Mouse (Mus musculus): ENCODE data around the gene Cpeb3. TPM values are rescaled to one million over a fixed set of nuclear protein-coding genes. Genes with fewer than 3 reads are reported as not detected.

The Cpeb3 gene
- polyA plus RNA-seq, 1 experiment: 4.1 TPM

DNA sequence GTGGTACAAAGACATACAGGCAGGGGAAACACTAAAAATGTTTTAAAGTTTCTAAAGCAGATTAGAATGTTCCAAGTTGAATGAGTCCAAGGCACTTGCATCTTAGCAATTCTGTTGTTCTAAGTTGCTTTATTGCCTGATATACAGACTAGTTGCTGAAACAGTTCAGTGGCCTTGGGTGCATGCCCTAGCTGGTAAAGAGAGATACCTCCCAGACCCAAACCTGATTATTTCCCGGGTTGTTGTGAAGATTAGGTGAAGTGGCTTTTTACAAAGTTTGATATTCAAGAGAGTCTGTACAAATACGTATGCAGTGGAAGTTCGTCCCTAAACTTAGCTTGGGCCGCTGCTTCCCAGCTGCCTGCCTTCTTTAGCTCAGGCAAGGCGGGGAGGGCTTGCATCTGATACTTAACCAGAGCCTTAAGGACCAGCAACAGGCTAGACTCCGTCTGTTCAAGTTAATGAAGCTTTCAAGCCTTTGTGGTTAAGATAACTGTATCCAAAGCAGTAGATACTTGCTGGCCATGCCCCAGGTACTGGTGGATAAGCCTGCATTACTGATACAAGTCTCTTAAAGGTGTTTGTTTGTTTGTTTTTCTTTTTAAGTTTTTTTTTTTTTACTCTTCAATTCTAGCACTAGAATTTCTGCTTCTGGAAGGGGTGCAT is 16.9 kb upstream of the Cpeb3 start:
- no peak for DNase-seq (ENCODE audit: low read depth in 1 of 2, low spot score in 2 of 2)
- Histone ChIP-seq H3K27ac (ENCODE audit: insufficient read depth, low read length) (no peak overlapping the region), H3K36me3 (ENCODE audit: control insufficient read depth, insufficient read depth, low read length) (peaks cover 9% of the 10 kb centered on the region), H3K27me3 (ENCODE audit: control insufficient read depth, insufficient read depth, low read length) (no peaks in the 10 kb centered on the region), H3K4me3 (ENCODE audit: extremely low read depth, insufficient read depth, insufficient read length) (no peak overlapping the region), H3K4me1 (ENCODE audit: control insufficient read depth, insufficient read depth, insufficient read length) (no peaks in the 10 kb centered on the region)
- WGBS: 78% methylated on average over 6 of the region's 6 CpGs
- TF ChIP-seq CTCF (IDR thresholded peaks at IDR 0.05; ENCODE audit: extremely low read depth, insufficient read depth, insufficient read length, insufficient replicate concordance) (no peak), POLR2A (IDR thresholded peaks at IDR 0.05; ENCODE audit: low read depth, low read length) (no peak)

DNA sequence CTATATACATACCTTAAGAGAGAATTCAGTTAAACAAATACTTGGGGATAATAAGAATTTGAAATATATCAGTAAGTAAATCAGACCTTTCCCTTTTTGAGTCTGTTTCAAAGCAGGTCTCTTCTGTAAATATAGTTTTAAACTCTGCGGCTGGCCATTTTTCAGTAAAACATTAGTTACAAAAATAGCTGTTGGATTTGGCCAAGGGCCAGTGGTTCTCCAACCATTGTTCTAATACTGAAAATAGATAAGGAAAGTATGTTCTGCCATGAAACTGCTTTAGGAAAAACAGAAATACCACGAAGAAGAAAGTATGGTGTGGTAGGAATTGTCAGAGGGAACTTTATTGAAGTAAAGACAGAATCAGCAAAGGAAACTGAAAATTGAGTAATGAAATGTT is 6.3 kb upstream of the Cpeb3 start:
- Histone ChIP-seq H3K36me3 (ENCODE audit: control insufficient read depth, insufficient read depth, low read length) (peaks cover 14% of the 10 kb centered on the region), H3K27me3 (ENCODE audit: control insufficient read depth, insufficient read depth, low read length) (no peaks in the 10 kb centered on the region), H3K4me3 (ENCODE audit: extremely low read depth, insufficient read depth, insufficient read length) (no peak overlapping the region), H3K27ac (ENCODE audit: insufficient read depth, low read length) (no peak overlapping the region), H3K4me1 (ENCODE audit: control insufficient read depth, insufficient read depth, insufficient read length) (no peaks in the 10 kb centered on the region)
- 66% methylated on average over 2 of the region's 2 CpGs for WGBS
- TF ChIP-seq POLR2A (IDR thresholded peaks at IDR 0.05; ENCODE audit: low read depth, low read length) (no peak), CTCF (IDR thresholded peaks at IDR 0.05; ENCODE audit: extremely low read depth, insufficient read depth, insufficient read length, insufficient replicate concordance) (no peak)
- DNase-seq (ENCODE audit: low read depth in 1 of 2, low spot score in 2 of 2): no peak

DNA sequence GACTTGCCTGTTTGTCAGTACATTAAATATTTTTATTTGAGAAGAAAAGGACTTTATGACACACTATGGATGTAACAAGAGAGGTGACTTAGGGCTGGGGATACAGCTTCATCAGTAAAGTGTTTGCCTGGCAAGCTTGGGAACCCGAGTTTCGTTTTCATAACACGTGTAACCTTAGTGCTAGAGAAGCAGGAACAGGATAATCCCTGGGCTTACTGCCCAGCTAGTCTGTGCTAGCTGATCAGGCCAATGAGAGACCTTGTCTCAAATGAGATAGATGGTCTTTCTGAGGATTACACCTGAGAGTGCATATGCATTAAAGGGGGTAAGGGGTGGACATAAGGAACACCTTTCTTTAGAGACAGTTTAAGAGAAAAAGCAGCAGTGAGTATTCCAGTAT is 3.0 kb upstream of the Cpeb3 start:
- Histone ChIP-seq H3K4me1 (ENCODE audit: control insufficient read depth, insufficient read depth, insufficient read length) (no peaks in the 10 kb centered on the region; the same call in none of the 2 replicates), H3K27me3 (ENCODE audit: control insufficient read depth, insufficient read depth, low read length) (peaks cover 3% of the 10 kb centered on the region), H3K27ac (ENCODE audit: insufficient read depth, low read length) (no peak overlapping the region), H3K4me3 (ENCODE audit: extremely low read depth, insufficient read depth, insufficient read length) (no peak overlapping the region), H3K36me3 (ENCODE audit: control insufficient read depth, insufficient read depth, low read length) (peaks cover 5% of the 10 kb centered on the region; the same call in 1 of the 2 replicates)
- DNase-seq (ENCODE audit: low read depth in 1 of 2, low spot score in 2 of 2): no peak
- TF ChIP-seq POLR2A (IDR thresholded peaks at IDR 0.05; ENCODE audit: low read depth, low read length) (no peak), CTCF (IDR thresholded peaks at IDR 0.05; ENCODE audit: extremely low read depth, insufficient read depth, insufficient read length, insufficient replicate concordance) (no peak)
- WGBS: 88% methylated on average over 3 of the region's 3 CpGs

DNA sequence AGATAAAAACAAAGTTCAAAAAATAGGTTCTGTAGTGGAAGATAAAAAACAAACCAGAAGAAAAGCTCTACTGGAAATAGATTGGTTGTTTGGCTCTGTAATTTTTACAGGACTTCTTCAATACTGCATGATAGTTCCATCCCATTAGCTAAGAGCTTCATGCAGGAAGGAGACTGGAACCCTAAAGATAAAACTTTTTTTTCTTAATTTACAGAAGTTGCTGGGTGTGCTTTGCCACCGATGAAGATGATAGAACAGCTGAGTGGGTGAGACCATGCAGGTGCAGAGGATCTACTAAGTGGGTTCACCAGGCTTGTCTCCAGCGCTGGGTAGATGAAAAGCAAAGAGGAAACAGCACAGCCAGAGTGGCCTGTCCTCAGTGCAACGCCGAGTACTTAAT is 2.1 kb upstream of the Cpeb3 start:
- TF ChIP-seq POLR2A (IDR thresholded peaks at IDR 0.05; ENCODE audit: low read depth, low read length) (no peak), CTCF (IDR thresholded peaks at IDR 0.05; ENCODE audit: extremely low read depth, insufficient read depth, insufficient read length, insufficient replicate concordance) (no peak)
- WGBS: 76% methylated on average over 4 of the region's 4 CpGs
- Histone ChIP-seq H3K4me3 (ENCODE audit: extremely low read depth, insufficient read depth, insufficient read length) (no peak overlapping the region), H3K36me3 (ENCODE audit: control insufficient read depth, insufficient read depth, low read length) (peaks cover 3% of the 10 kb centered on the region; the same call in 1 of the 2 replicates), H3K4me1 (ENCODE audit: control insufficient read depth, insufficient read depth, insufficient read length) (no peaks in the 10 kb centered on the region; the same call in none of the 2 replicates), H3K27ac (ENCODE audit: insufficient read depth, low read length) (no peak overlapping the region), H3K27me3 (ENCODE audit: control insufficient read depth, insufficient read depth, low read length) (peaks cover 3% of the 10 kb centered on the region)
- DNase-seq (ENCODE audit: low read depth in 1 of 2, low spot score in 2 of 2): no peak

DNA sequence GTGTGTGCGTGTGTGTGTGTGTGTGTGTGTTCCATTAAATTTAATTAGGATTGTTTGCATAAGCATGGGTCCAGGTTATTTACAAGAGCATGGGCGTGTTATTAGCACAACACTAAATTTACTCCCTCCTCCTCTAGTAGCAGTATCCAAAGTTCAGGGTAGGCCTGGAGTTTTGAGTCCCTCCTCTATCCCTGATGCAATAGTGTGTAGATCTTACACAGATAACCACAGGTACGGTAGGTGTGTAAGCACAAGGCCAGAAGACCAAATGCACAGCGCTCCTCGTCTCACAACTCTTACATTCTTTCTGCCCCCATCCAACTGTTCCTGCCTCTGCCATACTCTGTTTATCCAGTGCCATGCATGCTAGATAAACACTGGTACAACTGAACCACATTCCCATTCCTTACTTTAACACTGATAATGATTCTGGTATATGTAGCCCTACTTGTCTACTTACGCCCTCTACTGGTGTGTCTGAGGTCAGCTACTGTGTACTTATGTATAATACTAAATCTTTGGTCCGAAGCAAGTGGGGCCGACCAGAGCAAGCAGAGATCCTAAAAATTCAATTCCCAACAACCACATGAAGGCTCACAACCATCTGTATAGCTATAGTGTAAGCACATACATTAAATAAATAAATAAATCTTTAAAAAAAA is 1.2 kb upstream of the Cpeb3 start:
- no peaks in the 10 kb centered on the region; the same call in none of the 2 replicates for H3K4me1 ChIP-seq (ENCODE audit: control insufficient read depth, insufficient read depth, insufficient read length)
- H3K4me3 ChIP-seq (ENCODE audit: extremely low read depth, insufficient read depth, insufficient read length): no peak overlapping the region
- no peak overlapping the region for H3K27ac ChIP-seq (ENCODE audit: insufficient read depth, low read length)
- whole genome bisulfite sequencing: 93% methylated on average over 8 of the region's 8 CpGs
- H3K36me3 ChIP-seq (ENCODE audit: control insufficient read depth, insufficient read depth, low read length): peaks cover 3% of the 10 kb centered on the region; the same call in 1 of the 2 replicates
- no peak for DNase-seq (ENCODE audit: low read depth in 1 of 2, low spot score in 2 of 2)
- peaks cover 3% of the 10 kb centered on the region for H3K27me3 ChIP-seq (ENCODE audit: control insufficient read depth, insufficient read depth, low read length)
- no peak for TF ChIP-seq POLR2A (IDR thresholded peaks at IDR 0.05; ENCODE audit: low read depth, low read length)
- TF ChIP-seq CTCF (IDR thresholded peaks at IDR 0.05; ENCODE audit: extremely low read depth, insufficient read depth, insufficient read length, insufficient replicate concordance): no peak

DNA sequence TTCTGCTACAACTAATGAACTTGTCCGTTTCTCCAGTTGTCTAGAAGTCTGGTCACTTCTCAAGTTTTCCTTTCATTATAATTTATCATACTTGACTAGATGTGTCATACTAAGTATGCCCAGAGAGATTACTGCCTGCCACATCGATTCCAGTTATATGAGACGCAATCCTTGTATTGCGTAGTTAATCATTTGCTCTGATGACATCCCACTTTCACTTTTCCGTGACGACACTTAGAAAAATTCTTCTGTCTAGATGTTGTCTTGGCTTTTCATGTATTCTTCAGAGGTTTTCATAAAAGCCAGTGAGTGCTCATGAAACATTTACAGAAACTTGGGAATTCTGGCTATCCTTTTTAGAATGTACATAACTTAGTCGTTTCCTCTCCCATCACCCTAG is 585 bp upstream of the Cpeb3 start:
- no peak for DNase-seq (ENCODE audit: low read depth in 1 of 2, low spot score in 2 of 2)
- H3K27ac ChIP-seq (ENCODE audit: insufficient read depth, low read length): no peak overlapping the region
- TF ChIP-seq CTCF (IDR thresholded peaks at IDR 0.05; ENCODE audit: extremely low read depth, insufficient read depth, insufficient read length, insufficient replicate concordance) (no peak), POLR2A (IDR thresholded peaks at IDR 0.05; ENCODE audit: low read depth, low read length) (no peak)

More for the DNA sequence above, 585 bp upstream of the Cpeb3 start:
- Histone ChIP-seq H3K4me1 (ENCODE audit: control insufficient read depth, insufficient read depth, insufficient read length) (no peaks in the 10 kb centered on the region; the same call in none of the 2 replicates), H3K27me3 (ENCODE audit: control insufficient read depth, insufficient read depth, low read length) (peaks cover 3% of the 10 kb centered on the region), H3K4me3 (ENCODE audit: extremely low read depth, insufficient read depth, insufficient read length) (no peak overlapping the region), H3K36me3 (ENCODE audit: control insufficient read depth, insufficient read depth, low read length) (peaks cover 3% of the 10 kb centered on the region; the same call in 1 of the 2 replicates)
- 75% methylated on average over 7 of the region's 7 CpGs for WGBS

Measured in spleen, adult 2 months (tissue).